Mouse (Mus musculus): Measurements from ENCODE around the gene Dzip1. TPM values are rescaled to one million over a fixed set of nuclear protein-coding genes. Genes with fewer than 3 reads are reported as not detected.

Dzip1 gene
- polyA plus RNA-seq, 1 experiment from 2014 or later: 28.2 TPM

- no peak overlapping the region for H3K4me2 ChIP-seq
- H3K27me3 ChIP-seq (ENCODE audit: control insufficient read depth, insufficient read depth, low read length): no peaks in the 10 kb centered on the region
- H3K36me3 ChIP-seq (ENCODE audit: control insufficient read depth, insufficient read depth, low read length): no peaks in the 10 kb centered on the region
- H3K4me1 ChIP-seq (ENCODE audit: control insufficient read depth, insufficient read depth, low read length): peaks cover under 1% of the 10 kb centered on the region; the same call in 1 of the 2 replicates
- no peak overlapping the region for H3K9ac ChIP-seq (ENCODE audit: low read length)
- no peak overlapping the region for H3K27ac ChIP-seq (ENCODE audit: low read depth, low read length)
- ATAC-seq (ENCODE audit: low FRiP score) (no peak), DNase-seq (ENCODE audit: low spot score, missing footprints) (no peak)
- WGBS: 85% methylated on average over 2 of the region's 2 CpGs
- H3K4me3 ChIP-seq (ENCODE audit: low read depth, low read length): no peak overlapping the region
- H3K9me3 ChIP-seq (ENCODE audit: control insufficient read depth, low read length): no peaks in the 10 kb centered on the region
Observed at GRCm38 (mm10) chr14:118930777-118931176, 5.5 kb upstream of the Dzip1 start.

GRCm38 (mm10) chr14:118929779-118930178 is 4.5 kb upstream of the Dzip1 start:
- ATAC-seq (ENCODE audit: low FRiP score): no peak
- no peak overlapping the region for H3K4me3 ChIP-seq (ENCODE audit: low read depth, low read length)
- 86% methylated on average over 2 of the region's 2 CpGs for WGBS

GRCm38 (mm10) chr14:118928565-118928964 is 3.3 kb upstream of the Dzip1 start:
- Histone ChIP-seq H3K4me3 (ENCODE audit: low read depth, low read length) (no peak overlapping the region), H3K36me3 (ENCODE audit: control insufficient read depth, insufficient read depth, low read length) (no peaks in the 10 kb centered on the region), H3K27me3 (ENCODE audit: control insufficient read depth, insufficient read depth, low read length) (no peaks in the 10 kb centered on the region), H3K4me2 (no peak overlapping the region), H3K9ac (ENCODE audit: low read length) (no peak overlapping the region), H3K27ac (ENCODE audit: low read depth, low read length) (no peak overlapping the region), H3K4me1 (ENCODE audit: control insufficient read depth, insufficient read depth, low read length) (peaks cover 13% of the 10 kb centered on the region; the same call in 1 of the 2 replicates), H3K9me3 (ENCODE audit: control insufficient read depth, low read length) (no peaks in the 10 kb centered on the region)
- 91% methylated on average over 3 of the region's 3 CpGs for WGBS
- DNase-seq (ENCODE audit: low spot score, missing footprints): no peak
- no peak for ATAC-seq (ENCODE audit: low FRiP score)

More at GRCm38 (mm10) chr14:118929779-118930178, 4.5 kb upstream of the Dzip1 start:
- Histone ChIP-seq H3K36me3 (ENCODE audit: control insufficient read depth, insufficient read depth, low read length) (no peaks in the 10 kb centered on the region), H3K9me3 (ENCODE audit: control insufficient read depth, low read length) (no peaks in the 10 kb centered on the region), H3K4me1 (ENCODE audit: control insufficient read depth, insufficient read depth, low read length) (peaks cover 4% of the 10 kb centered on the region; the same call in 1 of the 2 replicates), H3K27me3 (ENCODE audit: control insufficient read depth, insufficient read depth, low read length) (no peaks in the 10 kb centered on the region), H3K9ac (ENCODE audit: low read length) (no peak overlapping the region), H3K27ac (ENCODE audit: low read depth, low read length) (no peak overlapping the region), H3K4me2 (no peak overlapping the region)
- no peak for DNase-seq (ENCODE audit: low spot score, missing footprints)

- H3K27ac ChIP-seq (ENCODE audit: low read depth, low read length): no peak overlapping the region
- H3K9ac ChIP-seq (ENCODE audit: low read length): peak overlapping the region; percentile 49
- peak; percentile 93 for DNase-seq (ENCODE audit: low spot score, missing footprints)
- peak overlapping the region; percentile 89 for H3K4me2 ChIP-seq
- H3K9me3 ChIP-seq (ENCODE audit: control insufficient read depth, low read length): no peaks in the 10 kb centered on the region
- WGBS: 1% methylated on average over 45 of the region's 47 CpGs
- H3K27me3 ChIP-seq (ENCODE audit: control insufficient read depth, insufficient read depth, low read length): peaks cover 10% of the 10 kb centered on the region
- peak; percentile 59 for ATAC-seq (ENCODE audit: low FRiP score)
- H3K36me3 ChIP-seq (ENCODE audit: control insufficient read depth, insufficient read depth, low read length): no peaks in the 10 kb centered on the region
- H3K4me1 ChIP-seq (ENCODE audit: control insufficient read depth, insufficient read depth, low read length): peaks cover 34% of the 10 kb centered on the region
- peak overlapping the region; percentile 36 for H3K4me3 ChIP-seq (ENCODE audit: low read depth, low read length)
Observed at GRCm38 (mm10) chr14:118922667-118923184, 2.5 kb downstream of the Dzip1 start.

- no peak for DNase-seq (ENCODE audit: low spot score, missing footprints)
- Histone ChIP-seq H3K27me3 (ENCODE audit: control insufficient read depth, insufficient read depth, low read length) (peaks cover 10% of the 10 kb centered on the region), H3K9ac (ENCODE audit: low read length) (peak overlapping the region; percentile 49), H3K4me1 (ENCODE audit: control insufficient read depth, insufficient read depth, low read length) (peaks cover 34% of the 10 kb centered on the region), H3K27ac (ENCODE audit: low read depth, low read length) (no peak overlapping the region), H3K36me3 (ENCODE audit: control insufficient read depth, insufficient read depth, low read length) (no peaks in the 10 kb centered on the region), H3K4me2 (peak overlapping the region; percentile 89), H3K4me3 (ENCODE audit: low read depth, low read length) (peak overlapping the region; percentile 36), H3K9me3 (ENCODE audit: control insufficient read depth, low read length) (no peaks in the 10 kb centered on the region)
- no peak for ATAC-seq (ENCODE audit: low FRiP score)
- WGBS: 24% methylated on average over 22 of the region's 22 CpGs
Observed at GRCm38 (mm10) chr14:118922251-118922650, 3.0 kb downstream of the Dzip1 start.

GRCm38 (mm10) chr14:118920654-118921053 is 4.6 kb downstream of the Dzip1 start:
- no peak overlapping the region for H3K4me2 ChIP-seq
- H3K36me3 ChIP-seq (ENCODE audit: control insufficient read depth, insufficient read depth, low read length): no peaks in the 10 kb centered on the region
- DNase-seq (ENCODE audit: low spot score, missing footprints) (no peak), ATAC-seq (ENCODE audit: low FRiP score) (no peak)
- H3K27me3 ChIP-seq (ENCODE audit: control insufficient read depth, insufficient read depth, low read length): peaks cover 10% of the 10 kb centered on the region
- H3K27ac ChIP-seq (ENCODE audit: low read depth, low read length): no peak overlapping the region
- WGBS: 70% methylated on average over 7 of the region's 7 CpGs
- no peak overlapping the region for H3K9ac ChIP-seq (ENCODE audit: low read length)
- peaks cover 33% of the 10 kb centered on the region for H3K4me1 ChIP-seq (ENCODE audit: control insufficient read depth, insufficient read depth, low read length)
- no peaks in the 10 kb centered on the region for H3K9me3 ChIP-seq (ENCODE audit: control insufficient read depth, low read length)
- H3K4me3 ChIP-seq (ENCODE audit: low read depth, low read length): no peak overlapping the region

- WGBS: 78% methylated on average over 8 of the region's 8 CpGs
- H3K9me3 ChIP-seq (ENCODE audit: control insufficient read depth, low read length): no peaks in the 10 kb centered on the region
- no peak overlapping the region for H3K9ac ChIP-seq (ENCODE audit: low read length)
- no peak overlapping the region for H3K27ac ChIP-seq (ENCODE audit: low read depth, low read length)
- peaks cover 25% of the 10 kb centered on the region for H3K4me1 ChIP-seq (ENCODE audit: control insufficient read depth, insufficient read depth, low read length)
- no peak overlapping the region for H3K4me2 ChIP-seq
- H3K4me3 ChIP-seq (ENCODE audit: low read depth, low read length): no peak overlapping the region
- H3K27me3 ChIP-seq (ENCODE audit: control insufficient read depth, insufficient read depth, low read length): peaks cover 10% of the 10 kb centered on the region
- DNase-seq (ENCODE audit: low spot score, missing footprints) (no peak), ATAC-seq (ENCODE audit: low FRiP score) (no peak)
- no peaks in the 10 kb centered on the region; the same call in 1 of the 2 replicates for H3K36me3 ChIP-seq (ENCODE audit: control insufficient read depth, insufficient read depth, low read length)
Observed at GRCm38 (mm10) chr14:118919025-118919424, 6.2 kb downstream of the Dzip1 start.

GRCm38 (mm10) chr14:118913651-118914050 is 11.6 kb downstream of the Dzip1 start:
- WGBS: 75% methylated on average over 5 of the region's 5 CpGs
- Histone ChIP-seq H3K27me3 (ENCODE audit: control insufficient read depth, insufficient read depth, low read length) (no peaks in the 10 kb centered on the region), H3K27ac (ENCODE audit: low read depth, low read length) (no peak overlapping the region), H3K4me3 (ENCODE audit: low read depth, low read length) (no peak overlapping the region), H3K9me3 (ENCODE audit: control insufficient read depth, low read length) (no peaks in the 10 kb centered on the region), H3K4me2 (no peak overlapping the region), H3K4me1 (ENCODE audit: control insufficient read depth, insufficient read depth, low read length) (no peaks in the 10 kb centered on the region), H3K36me3 (ENCODE audit: control insufficient read depth, insufficient read depth, low read length) (peaks cover 4% of the 10 kb centered on the region), H3K9ac (ENCODE audit: low read length) (no peak overlapping the region)
- DNase-seq (ENCODE audit: low spot score, missing footprints) (peak; percentile 81), ATAC-seq (ENCODE audit: low FRiP score) (no peak)

- H3K4me1 ChIP-seq (ENCODE audit: control insufficient read depth, insufficient read depth, low read length): no peaks in the 10 kb centered on the region
- peaks cover 4% of the 10 kb centered on the region for H3K36me3 ChIP-seq (ENCODE audit: control insufficient read depth, insufficient read depth, low read length)
- no peak overlapping the region for H3K4me2 ChIP-seq
- no peaks in the 10 kb centered on the region for H3K9me3 ChIP-seq (ENCODE audit: control insufficient read depth, low read length)
- 90% methylated on average over 6 of the region's 6 CpGs for WGBS
- no peak overlapping the region for H3K9ac ChIP-seq (ENCODE audit: low read length)
- ATAC-seq (ENCODE audit: low FRiP score): no peak
- no peak overlapping the region for H3K27ac ChIP-seq (ENCODE audit: low read depth, low read length)
- peak; percentile 77 for DNase-seq (ENCODE audit: low spot score, missing footprints)
- H3K27me3 ChIP-seq (ENCODE audit: control insufficient read depth, insufficient read depth, low read length): no peaks in the 10 kb centered on the region
- H3K4me3 ChIP-seq (ENCODE audit: low read depth, low read length): no peak overlapping the region
Observed at GRCm38 (mm10) chr14:118911521-118911920, 13.7 kb downstream of the Dzip1 start.

Data from midbrain, embryonic 11.5 days (tissue).